Mouse (Mus musculus): ENCODE data around the gene Dnal4.

GRCm38 (mm10) chr15:79733192-79733591, 44.5 kb downstream of the Dnal4 start:
- no peak for TF ChIP-seq USF1 (IDR thresholded peaks at IDR 0.05; ENCODE audit: low read depth)
- TF ChIP-seq CTCF (IDR thresholded peaks at IDR 0.05; ENCODE audit: control insufficient read depth, insufficient read depth, insufficient read length): no peak
- TF ChIP-seq MAX (IDR thresholded peaks at IDR 0.05): no peak
- TF ChIP-seq MYOG (IDR thresholded peaks at IDR 0.05; ENCODE audit: control insufficient read depth, extremely low read depth, insufficient read length): no peak
- no peak for TF ChIP-seq MYOD1 (IDR thresholded peaks at IDR 0.05; ENCODE audit: control insufficient read depth, insufficient read length, low read depth)
- no peak for TF ChIP-seq FOSL1 (IDR thresholded peaks at IDR 0.05; ENCODE audit: insufficient read depth, low read length, poor library complexity, severe bottlenecking)

All from C2C12 (cell line).